Mouse (Mus musculus): Measurements from ENCODE around the gene Ttn.

DNA sequence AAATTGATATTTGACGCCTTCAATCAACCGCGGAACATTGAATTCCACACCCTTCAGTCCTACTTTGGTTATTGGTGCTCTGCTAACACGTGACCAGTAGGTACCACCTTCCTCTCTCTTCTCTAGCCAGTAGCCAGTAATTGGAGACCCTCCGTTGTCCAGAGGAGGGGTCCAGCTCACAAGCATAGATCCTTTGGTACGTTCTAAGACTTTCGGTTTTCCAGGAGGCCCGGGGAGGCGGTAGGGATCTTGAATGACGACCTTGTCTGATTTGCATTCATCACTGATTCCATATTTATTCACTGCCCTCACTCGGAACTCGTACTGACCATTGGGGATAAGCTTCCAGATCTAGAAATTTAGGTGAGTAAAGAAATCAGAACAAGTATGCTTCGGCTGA, 201.6 kb downstream of the Ttn start:
- no peak for TF ChIP-seq CTCF (IDR thresholded peaks at IDR 0.05; ENCODE audit: insufficient read depth, low read depth, low read length)
- TF ChIP-seq POLR2A (IDR thresholded peaks at IDR 0.05; ENCODE audit: insufficient read depth, low read depth, low read length): no peak
